Mouse (Mus musculus) left cerebral cortex, postnatal 10 days (tissue): ENCODE results near the gene Cmbl. TPM values are rescaled to one million over a fixed set of nuclear protein-coding genes. Genes with fewer than 3 reads are reported as not detected.

Source experiments
- DNase-seq, 2 experiments: peaks; one replicate each; pipeline ENCODE4 v3.0.0; 2021 to 2022; ENCODE audit warnings: low spot score in 2 of 2, mixed read lengths in 1 of 2; ENCODE audit errors: extremely low spot score in 1 of 2
- intact Hi-C: fragments of 180-260 bp; cut with DNase I; formaldehyde crosslinking; loops from one replicate; pipeline ENCODE4 v1.15.1; 2025
- total RNA-seq, 2 experiments: library from RNA; stranded (reverse); gene quantifications; 2 replicates each; pipeline ENCODE4 v1.2.3; 2021

Gene Cmbl
- 10 to 100 TPM; 13.5 to 17.3 TPM for total RNA-seq

- DNase-seq, result no peak
- intact Hi-C loops, result no loop called here
These were observed at the start of gene Cmbl for GRCm38 (mm10) chr15:31565184-31565583. TSS of gene Cmbl (plus strand) at chr15:31565389.

- intact Hi-C loops, result no loop called here
- DNase-seq, result no peak
These were observed 48.0 kb upstream of the Cmbl start for GRCm38 (mm10) chr15:31517186-31517585.

- intact Hi-C loops, result no loop called here
- no peak for DNase-seq
These were observed 46.8 kb upstream of the Cmbl start for GRCm38 (mm10) chr15:31518371-31518770.

GRCm38 (mm10) chr15:31519000-31519399 lies 46.2 kb upstream of the Cmbl start:
- intact Hi-C loops, result no loop called here

GRCm38 (mm10) chr15:31526463-31526862 lies 38.7 kb upstream of the Cmbl start:
- intact Hi-C loops, result no loop called here

More at GRCm38 (mm10) chr15:31519000-31519399, 46.2 kb upstream of the Cmbl start:
- DNase-seq, result no peak

GRCm38 (mm10) chr15:31528477-31528876 lies 36.7 kb upstream of the Cmbl start:
- intact Hi-C loops, result no loop called here
- DNase-seq, result no peak

More at GRCm38 (mm10) chr15:31526463-31526862, 38.7 kb upstream of the Cmbl start:
- no peak for DNase-seq

- intact Hi-C loops, result no loop called here
- DNase-seq, result no peak
These were observed 36.1 kb upstream of the Cmbl start for GRCm38 (mm10) chr15:31529103-31529502.

- peak in 1 of 2 experiments; percentile 69 for DNase-seq
- intact Hi-C loops, result loop anchor here (5.0 kb wide), 1 partner anchor 57 kb away; no protein-coding TSS in a partner anchor
These were observed 35.2 kb upstream of the Cmbl start for GRCm38 (mm10) chr15:31529811-31530658.

- intact Hi-C loops, result loop anchor here (5.0 kb wide), 1 partner anchor 56 kb away; no protein-coding TSS in a partner anchor
- DNase-seq, result peak; percentile 90 to 96
These were observed 34.3 kb upstream of the Cmbl start, which contains the start of gene March6 for GRCm38 (mm10) chr15:31530659-31531445. TSS of gene March6 (minus strand) at chr15:31531053.

- no peak for DNase-seq
- intact Hi-C loops, result loop anchor here (5.0 kb wide), 1 partner anchor 56 kb away; no protein-coding TSS in a partner anchor
These were observed 33.5 kb upstream of the Cmbl start for GRCm38 (mm10) chr15:31531446-31532330.

GRCm38 (mm10) chr15:31532331-31533021 lies 32.7 kb upstream of the Cmbl start:
- no peak for DNase-seq
- intact Hi-C loops, result loop anchor here (5.0 kb wide), 1 partner anchor 55 kb away; no protein-coding TSS in a partner anchor

GRCm38 (mm10) chr15:31533529-31533928 lies 31.7 kb upstream of the Cmbl start:
- DNase-seq, result no peak
- intact Hi-C loops, result loop anchor here (5.0 kb wide), 1 partner anchor 54 kb away; no protein-coding TSS in a partner anchor

- no peak for DNase-seq
- intact Hi-C loops, result loop anchor here (5.0 kb wide), 1 partner anchor 53 kb away; no protein-coding TSS in a partner anchor
These were observed 30.5 kb upstream of the Cmbl start for GRCm38 (mm10) chr15:31534421-31535258.

- no peak for DNase-seq
- intact Hi-C loops, result no loop called here
These were observed 29.8 kb upstream of the Cmbl start for GRCm38 (mm10) chr15:31535259-31535855.

GRCm38 (mm10) chr15:31536051-31536737 lies 29.0 kb upstream of the Cmbl start:
- peak; percentile 58 to 60 for DNase-seq
- intact Hi-C loops, result no loop called here

GRCm38 (mm10) chr15:31537706-31538105 lies 27.5 kb upstream of the Cmbl start:
- no peak for DNase-seq
- intact Hi-C loops, result no loop called here
